Mouse (Mus musculus) olfactory bulb, adult 2 months (tissue): Measurements from ENCODE around the gene Gm47841. TPM values are rescaled to one million over a fixed set of nuclear protein-coding genes. Genes with fewer than 3 reads are reported as not detected.

Experiments used
- H3K27ac ChIP-seq: fragments of 200-500 bp; 2 replicates; pipeline ENCODE4 v1.5.1; 2012; ENCODE audit warnings: low read depth, low read length; ENCODE audit not compliant: insufficient read depth
- H3K4me1 ChIP-seq: fragments of 200-500 bp; 2 replicates; pipeline ENCODE4 v1.6.1; 2012; ENCODE audit warnings: low read length; ENCODE audit not compliant: control insufficient read depth, insufficient read depth
- H3K4me3 ChIP-seq: fragments of 200-500 bp; 2 replicates; pipeline ENCODE4 v1.5.1; 2012; ENCODE audit warnings: mild to moderate bottlenecking, low read depth, low read length, moderate library complexity; ENCODE audit not compliant: insufficient read depth
- CTCF ChIP-seq: fragments of 200-500 bp; IDR thresholded peaks from 2 replicates; pipeline ENCODE4 v1.5.1; 2012; ENCODE audit warnings: low read depth, mild to moderate bottlenecking, low read length, moderate library complexity; ENCODE audit not compliant: insufficient read depth
- POLR2A ChIP-seq: fragments of 200-500 bp; IDR thresholded peaks from 2 replicates; pipeline ENCODE4 v1.6.1; 2012; ENCODE audit warnings: mild to moderate bottlenecking, low read depth, low read length, moderate library complexity; ENCODE audit not compliant: insufficient read depth
- WGBS: fragments of 180-500 bp; shearing (Covaris S2); methylation state at CpG from one replicate; pipeline ENCODE4 v1.1.7; 2018; 5-methylcytosine and 5-hydroxymethylcytosine counted together
- polyA plus RNA-seq: library from polyadenylated mRNA; stranded (reverse); fragments of >200 nt; gene quantifications from 2 replicates; pipeline ENCODE4 v1.2.4, GENCODE M21; 2012; ENCODE audit warnings: low replicate concordance; ENCODE audit not compliant: missing spikeins, insufficient read depth, insufficient read length

The Gm47841 gene
- polyA plus RNA-seq, 1 experiment: not detected

- no peak for TF ChIP-seq CTCF
- no peak for TF ChIP-seq POLR2A
- Histone ChIP-seq H3K4me3 (no peak overlapping the region), H3K4me1 (peaks cover 5% of the 10 kb centered on the region; the same call in 1 of the 2 replicates), H3K27ac (no peak overlapping the region)
- 97% methylated on average over 1 of the region's 1 CpGs for WGBS
These were observed 45.5 kb downstream of the Gm47841 start for GRCm38 (mm10) chr15:101001685-101002084.

- Histone ChIP-seq H3K4me1 (no peaks in the 10 kb centered on the region), H3K27ac (no peak overlapping the region), H3K4me3 (no peak overlapping the region)
- WGBS: 49% methylated on average over 4 of the region's 4 CpGs
- TF ChIP-seq POLR2A (no peak), CTCF (no peak)
These were observed 50.1 kb downstream of the Gm47841 start for GRCm38 (mm10) chr15:100997090-100997489.

Other genes with a start within 250 kb of the Gm47841 start
- gene Scn8a, start 177.5 kb downstream of the Gm47841 start, polyA plus RNA-seq: not detected in 2 replicates
- not detected in 2 replicates for gene Fignl2, start 31.2 kb upstream of the Gm47841 start, polyA plus RNA-seq
- gene Ankrd33, start 68.4 kb upstream of the Gm47841 start, polyA plus RNA-seq: not detected in 2 replicates
- not detected in 2 replicates for gene Acvrl1, start 81.1 kb upstream of the Gm47841 start, polyA plus RNA-seq
- gene Acvr1b, start 126.7 kb upstream of the Gm47841 start, polyA plus RNA-seq: not detected in 2 replicates
- gene Grasp, start 176.8 kb upstream of the Gm47841 start, polyA plus RNA-seq: not detected in 2 replicates
- gene Nr4a1, start 206.9 kb upstream of the Gm47841 start, polyA plus RNA-seq: not detected in 2 replicates
- gene Atg101, start 236.9 kb upstream of the Gm47841 start, polyA plus RNA-seq: not detected in 2 replicates
- gene 6030408B16Rik, start 245.8 kb upstream of the Gm47841 start, polyA plus RNA-seq: not detected in 2 replicates